Mouse (Mus musculus) midbrain, postnatal 0 days (tissue): Measurements from ENCODE around the gene Ttll12. TPM values are rescaled to one million over a fixed set of nuclear protein-coding genes. Genes with fewer than 3 reads are reported as not detected.
A peak's percentile ranks its signal among the peaks of the same experiment; 100 is the strongest.

Experiments
- ATAC-seq: fragments of 200-750 bp; cut with Nextera tagmentation; 2 replicates; pipeline ENCODE4 v1.8.0; 2017; ENCODE audit warnings: moderate number of reproducible peaks, mild to moderate bottlenecking, moderate TSS enrichment, moderate library complexity; ENCODE audit not compliant: low FRiP score
- DNase-seq: peaks from one replicate; pipeline ENCODE4 v3.0.0-alpha.2; 2015; ENCODE audit warnings: low spot score
- H3K27ac ChIP-seq: fragments of 300-500 bp; sonication (generic); 2 replicates; pipeline ENCODE4 v1.5.1; 2014; ENCODE audit warnings: low read depth, mild to moderate bottlenecking, low read length, mixed read lengths
- H3K27me3 ChIP-seq: fragments of 300-500 bp; sonication (generic); 2 replicates; pipeline ENCODE4 v1.6.1; 2014; ENCODE audit warnings: low read length, control low read depth, mixed read lengths; ENCODE audit not compliant: insufficient read depth
- H3K36me3 ChIP-seq: fragments of 300-500 bp; sonication (generic); 2 replicates; pipeline ENCODE4 v1.6.1; 2014; ENCODE audit warnings: low read length, control low read depth, mixed read lengths; ENCODE audit not compliant: insufficient read depth
- H3K4me1 ChIP-seq: fragments of 300-500 bp; sonication (generic); 2 replicates; pipeline ENCODE4 v1.6.1; 2014; ENCODE audit warnings: mild to moderate bottlenecking, control low read depth, antibody characterized with exemption, low read length, mixed read lengths; ENCODE audit not compliant: insufficient read depth
- H3K4me2 ChIP-seq: fragments of 300-500 bp; sonication (generic); 2 replicates; pipeline ENCODE4 v1.6.1; 2014; ENCODE audit warnings: low read depth, mild to moderate bottlenecking, low read length, mixed read lengths; ENCODE audit not compliant: poor library complexity, severe bottlenecking
- H3K4me3 ChIP-seq: fragments of 300-500 bp; sonication (generic); 2 replicates; pipeline ENCODE4 v1.5.1; 2014; ENCODE audit warnings: low read depth, mild to moderate bottlenecking, low read length, moderate library complexity
- H3K9ac ChIP-seq: fragments of 300-500 bp; sonication (generic); replicated peaks from 2 replicates; pipeline ENCODE4 v1.6.1; 2014; ENCODE audit warnings: mild to moderate bottlenecking, low read length, moderate library complexity, mixed read lengths; ENCODE audit not compliant: poor library complexity, severe bottlenecking
- H3K9me3 ChIP-seq: fragments of 300-500 bp; sonication (generic); 2 replicates; pipeline ENCODE4 v1.6.1; 2016; ENCODE audit warnings: low read length, control low read depth
- CTCF ChIP-seq: IDR thresholded peaks from 2 replicates; pipeline ENCODE4 v1.5.1; 2016; ENCODE audit warnings: antibody characterized with exemption, mild to moderate bottlenecking
- WGBS: fragments of 180-500 bp; shearing (Covaris S2); extraction: QIAGEN DNeasy Blood & Tissue Kit; methylation state at CpG from one replicate; pipeline ENCODE4 v1.1.7; 2014; 5-methylcytosine and 5-hydroxymethylcytosine counted together
- polyA plus RNA-seq: library from polyadenylated mRNA; unstranded; fragments of >200 nt; fragmentation: Nextera tagmentation; extraction: Ambion mirVana; gene quantifications from 2 replicates; pipeline ENCODE4 v1.2.1, GENCODE M21; 2015
- total RNA-seq: library from RNA; depleted of rRNA; stranded (reverse); fragments of >200 nt; gene quantifications from 2 replicates; pipeline ENCODE4 v1.2.3, GENCODE M21; 2014; rRNA removed

Ttll12 gene
- total and polyA plus RNA-seq, 2 experiments from 2014 or later: 39.1 to 56.4 TPM

GRCm38 (mm10) chr15:83526424-83527091, 68.4 kb downstream of the Ttll12 start, which contains the start of gene Bik:
Bik (plus strand) TSS chr15:83526862.
- Histone ChIP-seq H3K9ac (no peak within 1 kb of the TSS; the same call in 1 of the 2 replicates), H3K27ac (no peak within 1 kb of the TSS), H3K36me3 (no peaks in the 10 kb centered on the region), H3K4me1 (peaks cover 4% of the 10 kb centered on the region; the same call in 1 of the 2 replicates), H3K4me2 (peak within 1 kb of the TSS; percentile 84), H3K9me3 (no peaks in the 10 kb centered on the region), H3K4me3 (peak within 1 kb of the TSS; percentile 34), H3K27me3 (peaks cover 26% of the 10 kb centered on the region)
- ATAC-seq (no peak), DNase-seq (peak; percentile 15)
- TF ChIP-seq CTCF: no peak
- under 1% methylated on average over 45 of the region's 45 CpGs for WGBS

Other genes with a start within 250 kb of the Ttll12 start
- 41.8 and 44.0 TPM in 2 replicates for gene Arfgap3, start 244.9 kb downstream of the Ttll12 start, total RNA-seq
- 36.4 and 36.8 TPM in 2 replicates for gene Arfgap3, start 244.9 kb downstream of the Ttll12 start, polyA plus RNA-seq
- gene Pacsin2, start 130.6 kb downstream of the Ttll12 start, total RNA-seq: 14.6 and 21.3 TPM in 2 replicates
- gene Pacsin2, start 130.6 kb downstream of the Ttll12 start, polyA plus RNA-seq: 16.2 and 16.7 TPM in 2 replicates
- 57.8 and 60.7 TPM in 2 replicates for gene Ttll1, start 84.3 kb downstream of the Ttll12 start, total RNA-seq
- gene Ttll1, start 84.3 kb downstream of the Ttll12 start, polyA plus RNA-seq: 119 and 123 TPM in 2 replicates
- gene Bik, start 68.3 kb downstream of the Ttll12 start, total RNA-seq: 0.27 TPM in 1 of 2 replicates, not detected in the other
- 0.33 and 0.37 TPM in 2 replicates for gene Bik, start 68.3 kb downstream of the Ttll12 start, polyA plus RNA-seq
- gene Tspo, start 31.6 kb downstream of the Ttll12 start, total RNA-seq: 5.5 and 8.0 TPM in 2 replicates
- gene Tspo, start 31.6 kb downstream of the Ttll12 start, polyA plus RNA-seq: 8.4 and 11.3 TPM in 2 replicates
- gene Mcat, start 31.4 kb downstream of the Ttll12 start, total RNA-seq: 43.9 and 44.4 TPM in 2 replicates
- gene Mcat, start 31.4 kb downstream of the Ttll12 start, polyA plus RNA-seq: 34.6 and 35.9 TPM in 2 replicates
- 14.9 and 19.9 TPM in 2 replicates for gene Scube1, start 129.9 kb upstream of the Ttll12 start, total RNA-seq
- 4.7 TPM in 2 replicates for gene Scube1, start 129.9 kb upstream of the Ttll12 start, polyA plus RNA-seq
- gene Mpped1, start 184.3 kb upstream of the Ttll12 start, total RNA-seq: 41.1 and 48.0 TPM in 2 replicates
- 18.1 and 20.3 TPM in 2 replicates for gene Mpped1, start 184.3 kb upstream of the Ttll12 start, polyA plus RNA-seq